ENCODE assay signal across 17 mouse cellular contexts in genomic region chr5:116545746-116546145, GRCm38 (mm10). TPM values are rescaled to one million over a fixed set of nuclear protein-coding genes. Genes with fewer than 3 reads are reported as not detected.
A peak's percentile ranks its signal among the peaks of the same experiment; 100 is the strongest.
DNase-seq lines count a peak whose midpoint lies in the region; ATAC-seq and TF ChIP-seq lines count a peak whose summit lies in the region.
"Had no signal": no experiment of that assay in that cellular context is flagged by ENCODE, and none has a peak within 500 bp of the region (broad histone marks: within the 10 kb centered on the region; RNA-seq: fewer than 3 reads in every experiment).

No protein-coding gene starts in this region.

- peaks cover 3% of the 10 kb centered on the region; the same call in 1 of the 2 replicates for H3K9me3 ChIP-seq in forebrain, embryonic 11.5 days (ENCODE audit: control insufficient read depth, low read length)
- H3K9me3 ChIP-seq in forebrain, postnatal 0 days (ENCODE audit: low read length): no peaks in the 10 kb centered on the region
- peaks cover 7% of the 10 kb centered on the region; the same call in 1 of the 2 replicates for H3K9me3 ChIP-seq in midbrain, embryonic 11.5 days (ENCODE audit: control insufficient read depth, low read length)
- peaks cover 17% of the 10 kb centered on the region for H3K9me3 ChIP-seq in midbrain, embryonic 13.5 days
- H3K9me3 ChIP-seq: embryonic facial prominence, embryonic 15.5 days; forebrain, embryonic 15.5 days had no signal

- no peak overlapping the region for H3K4me3 ChIP-seq in forebrain, embryonic 11.5 days (ENCODE audit: low read depth, low read length)
- H3K4me3 ChIP-seq in forebrain, postnatal 0 days (ENCODE audit: low read depth, low read length): no peak overlapping the region
- no peak overlapping the region for H3K4me3 ChIP-seq in midbrain, embryonic 11.5 days (ENCODE audit: low read depth, low read length)
- no peak overlapping the region for H3K4me3 ChIP-seq in midbrain, embryonic 13.5 days (replicated peaks)
- no peak overlapping the region for H3K4me3 ChIP-seq in gastrocnemius, adult 2 months
- H3K4me3 ChIP-seq: embryonic facial prominence, embryonic 15.5 days; forebrain, embryonic 15.5 days; liver, embryonic 13.5 days had no signal

- no peak overlapping the region for H3K27ac ChIP-seq in forebrain, embryonic 11.5 days (ENCODE audit: low read depth, low read length)
- H3K27ac ChIP-seq in forebrain, postnatal 0 days (ENCODE audit: low read depth, low read length): no peak overlapping the region
- no peak overlapping the region for H3K27ac ChIP-seq in midbrain, embryonic 11.5 days (ENCODE audit: low read depth, low read length)
- no peak overlapping the region for H3K27ac ChIP-seq in midbrain, embryonic 13.5 days
- H3K27ac ChIP-seq in gastrocnemius, adult 2 months: no peak overlapping the region
- H3K27ac ChIP-seq: embryonic facial prominence, embryonic 15.5 days; forebrain, embryonic 15.5 days; hindbrain, postnatal 0 days; liver, embryonic 13.5 days had no signal

- intact Hi-C loops in gastrocnemius, adult 2 months (cut with DNase I): no loop called here

- H3K9ac ChIP-seq in forebrain, embryonic 11.5 days (ENCODE audit: low read length): no peak overlapping the region
- H3K9ac ChIP-seq in forebrain, postnatal 0 days: no peak overlapping the region
- no peak overlapping the region for H3K9ac ChIP-seq in midbrain, embryonic 11.5 days (ENCODE audit: low read length)
- H3K9ac ChIP-seq in midbrain, embryonic 13.5 days (replicated peaks): no peak overlapping the region
- H3K9ac ChIP-seq: embryonic facial prominence, embryonic 15.5 days; forebrain, embryonic 15.5 days; liver, embryonic 13.5 days had no signal

- H3K27me3 ChIP-seq in forebrain, embryonic 11.5 days (ENCODE audit: control insufficient read depth, insufficient read depth, low read length): no peaks in the 10 kb centered on the region
- no peaks in the 10 kb centered on the region for H3K27me3 ChIP-seq in forebrain, postnatal 0 days (ENCODE audit: insufficient read depth, low read length)
- H3K27me3 ChIP-seq in midbrain, embryonic 11.5 days (ENCODE audit: control insufficient read depth, insufficient read depth, low read length): no peaks in the 10 kb centered on the region
- no peaks in the 10 kb centered on the region for H3K27me3 ChIP-seq in midbrain, embryonic 13.5 days
- H3K27me3 ChIP-seq: embryonic facial prominence, embryonic 15.5 days; forebrain, embryonic 15.5 days; liver, embryonic 13.5 days had no signal

- ATAC-seq in forebrain, embryonic 11.5 days (replicated peaks; ENCODE audit: low FRiP score): no peak
- no peak for ATAC-seq in forebrain, postnatal 0 days
- ATAC-seq in midbrain, embryonic 11.5 days (ENCODE audit: low FRiP score): no peak
- ATAC-seq in midbrain, embryonic 13.5 days: no peak
- no peak for ATAC-seq in monocyte, adult 5-6 weeks (replicated peaks; ENCODE audit: insufficient number of reproducible peaks, low FRiP score, low TSS enrichment, poor library complexity, severe bottlenecking)
- ATAC-seq: activated CD4-positive, CD25-positive, alpha-beta regulatory T cell, adult 4 months; forebrain, embryonic 15.5 days; hindbrain, postnatal 0 days had no signal

- DNase-seq in forebrain, embryonic 11.5 days (ENCODE audit: low spot score): peak; percentile 67
- no peak for DNase-seq in forebrain, postnatal 0 days
- DNase-seq in midbrain, embryonic 11.5 days (ENCODE audit: low spot score, missing footprints): peak; percentile 88
- DNase-seq in embryo, embryonic 9.5 days (ENCODE audit: extremely low spot score): peak; percentile 42
- DNase-seq in retina, embryonic 14.5 days (ENCODE audit: low spot score): peak; percentile 64
- no peak for DNase-seq in gastrocnemius, adult 2 months
- DNase-seq: cerebellum, adult 8-10 months; gastrocnemius, postnatal 25 days; layer of hippocampus, postnatal 36 days; liver, embryonic 13.5 days; lung, postnatal 14 days had no signal

- 36% methylated on average over 11 of the region's 11 CpGs for WGBS in forebrain, embryonic 11.5 days
- WGBS in forebrain, postnatal 0 days: 43% methylated on average over 11 of the region's 11 CpGs
- WGBS in midbrain, embryonic 11.5 days: 36% methylated on average over 11 of the region's 11 CpGs
- 41% methylated on average over 11 of the region's 11 CpGs for WGBS in midbrain, embryonic 13.5 days

- H3K4me2 ChIP-seq in forebrain, embryonic 11.5 days (ENCODE audit: low read depth, low read length, severe bottlenecking): no peak overlapping the region
- H3K4me2 ChIP-seq in forebrain, postnatal 0 days (ENCODE audit: low read depth): no peak overlapping the region
- no peak overlapping the region for H3K4me2 ChIP-seq in midbrain, embryonic 11.5 days
- no peak overlapping the region for H3K4me2 ChIP-seq in midbrain, embryonic 13.5 days (replicated peaks)
- H3K4me2 ChIP-seq: embryonic facial prominence, embryonic 15.5 days; forebrain, embryonic 15.5 days; liver, embryonic 13.5 days had no signal

- no peaks in the 10 kb centered on the region for H3K4me1 ChIP-seq in forebrain, embryonic 11.5 days (replicated peaks; ENCODE audit: control insufficient read depth, insufficient read depth, low read length)
- no peaks in the 10 kb centered on the region; the same call in 1 of the 2 replicates for H3K4me1 ChIP-seq in forebrain, postnatal 0 days (ENCODE audit: insufficient read depth)
- H3K4me1 ChIP-seq in midbrain, embryonic 11.5 days (ENCODE audit: control insufficient read depth, insufficient read depth, low read length): no peaks in the 10 kb centered on the region
- no peaks in the 10 kb centered on the region for H3K4me1 ChIP-seq in midbrain, embryonic 13.5 days (replicated peaks)
- H3K4me1 ChIP-seq: embryonic facial prominence, embryonic 15.5 days; forebrain, embryonic 15.5 days; liver, embryonic 13.5 days had no signal

- TF ChIP-seq CTCF in forebrain, postnatal 0 days (IDR thresholded peaks at IDR 0.05; ENCODE audit: low read depth): no peak
- no peak for TF ChIP-seq CTCF in gastrocnemius, adult 2 months (IDR thresholded peaks at IDR 0.05)

- H3K36me3 ChIP-seq in forebrain, embryonic 11.5 days (ENCODE audit: control insufficient read depth, insufficient read depth, low read length): peaks cover 6% of the 10 kb centered on the region; the same call in 1 of the 2 replicates
- H3K36me3 ChIP-seq in forebrain, postnatal 0 days (ENCODE audit: insufficient read depth): no peaks in the 10 kb centered on the region
- peaks cover 19% of the 10 kb centered on the region for H3K36me3 ChIP-seq in midbrain, embryonic 11.5 days (ENCODE audit: control insufficient read depth, insufficient read depth, low read length)
- peaks cover 54% of the 10 kb centered on the region for H3K36me3 ChIP-seq in midbrain, embryonic 13.5 days
- H3K36me3 ChIP-seq: embryonic facial prominence, embryonic 15.5 days; liver, embryonic 13.5 days had no signal

RNA-seq across cellular contexts. Expression of gene Srrm4, which starts 45.9 kb away (rescaled TPM):
- 19.2 and 19.5 TPM in 2 replicates for polyA plus RNA-seq in forebrain, embryonic 11.5 days (2014; fragmentation: Nextera tagmentation; extraction: Ambion mirVana)
- 7.2 and 12.7 TPM in 2 replicates for total RNA-seq in forebrain, postnatal 0 days (2014; rRNA removed)
- polyA plus RNA-seq in forebrain, postnatal 0 days (2015; fragmentation: Nextera tagmentation; extraction: Ambion mirVana): 10.8 and 16.4 TPM in 2 replicates
- polyA plus RNA-seq in midbrain, embryonic 11.5 days (2014; fragmentation: Nextera tagmentation; extraction: Ambion mirVana): 17.3 and 17.4 TPM in 2 replicates
- polyA plus RNA-seq in midbrain, embryonic 13.5 days (2015; fragmentation: Nextera tagmentation; extraction: Ambion mirVana): 21.7 and 22.5 TPM in 2 replicates
- under 1 TPM; 0.15 to 0.47 TPM for total RNA-seq in gastrocnemius, adult 2 months (2021)
- not detected in 3 replicates for total RNA-seq in monocyte, adult 5-6 weeks (2017)
- polyA plus RNA-seq: activated CD4-positive, CD25-positive, alpha-beta regulatory T cell, adult 4 months had no signal

Comparison
In these comparisons a context has a peak if more than half of its experiments do, and no peak if none do; other contexts are left out.
1. DNase-seq: peak in forebrain, embryonic 11.5 days (single experiment), midbrain, embryonic 11.5 days (single experiment), embryo, embryonic 9.5 days (single experiment) and retina, embryonic 14.5 days (single experiment); none in forebrain, postnatal 0 days (single experiment) and gastrocnemius, adult 2 months (single experiment).